Mouse (Mus musculus) 3134 (cell line): Measurements from ENCODE around the gene Tmem44.

Experiments used
- DNase-seq: peaks from one replicate; pipeline ENCODE4 v3.0.0-alpha.2; 2011; ENCODE audit warnings: low spot score; ENCODE audit not compliant: insufficient read length; ENCODE audit errors: extremely low read depth

Tmem44 gene

GRCm38 (mm10) chr16:30521147-30521546, 29.5 kb downstream of the Tmem44 start:
- no peak for DNase-seq

- peak; percentile 76 for DNase-seq
These were observed 30.2 kb downstream of the Tmem44 start for GRCm38 (mm10) chr16:30520361-30520823.

GRCm38 (mm10) chr16:30518635-30519034, 32.0 kb downstream of the Tmem44 start:
- peak; percentile 84 for DNase-seq

GRCm38 (mm10) chr16:30517666-30518283, 32.9 kb downstream of the Tmem44 start:
- peak; percentile 73 for DNase-seq

- DNase-seq = no peak
These were observed 33.6 kb downstream of the Tmem44 start for GRCm38 (mm10) chr16:30516993-30517392.

DNA sequence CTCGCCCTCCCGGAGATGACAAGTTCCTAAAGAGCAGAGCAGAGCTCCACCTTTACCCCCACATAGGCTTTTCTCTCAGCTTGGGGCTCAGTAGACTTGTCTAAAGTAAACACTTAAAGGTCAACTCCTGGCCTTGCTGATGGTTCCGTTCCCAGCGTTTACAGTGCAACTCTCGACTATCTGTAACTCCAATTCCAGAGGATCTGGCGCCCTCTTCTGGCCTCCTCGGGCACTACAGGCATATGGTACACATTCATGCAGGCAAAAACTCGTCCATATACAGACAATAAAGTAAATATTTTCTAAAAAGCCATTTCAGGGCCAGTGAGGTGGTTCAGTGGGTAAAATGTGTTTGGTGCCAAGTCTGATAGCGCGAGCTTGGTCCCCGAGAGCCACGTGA, 35.2 kb downstream of the Tmem44 start:
- DNase-seq = no peak

- DNase-seq = peak; percentile 99
These were observed 37.3 kb downstream of the Tmem44 start for GRCm38 (mm10) chr16:30513050-30514024.

DNA sequence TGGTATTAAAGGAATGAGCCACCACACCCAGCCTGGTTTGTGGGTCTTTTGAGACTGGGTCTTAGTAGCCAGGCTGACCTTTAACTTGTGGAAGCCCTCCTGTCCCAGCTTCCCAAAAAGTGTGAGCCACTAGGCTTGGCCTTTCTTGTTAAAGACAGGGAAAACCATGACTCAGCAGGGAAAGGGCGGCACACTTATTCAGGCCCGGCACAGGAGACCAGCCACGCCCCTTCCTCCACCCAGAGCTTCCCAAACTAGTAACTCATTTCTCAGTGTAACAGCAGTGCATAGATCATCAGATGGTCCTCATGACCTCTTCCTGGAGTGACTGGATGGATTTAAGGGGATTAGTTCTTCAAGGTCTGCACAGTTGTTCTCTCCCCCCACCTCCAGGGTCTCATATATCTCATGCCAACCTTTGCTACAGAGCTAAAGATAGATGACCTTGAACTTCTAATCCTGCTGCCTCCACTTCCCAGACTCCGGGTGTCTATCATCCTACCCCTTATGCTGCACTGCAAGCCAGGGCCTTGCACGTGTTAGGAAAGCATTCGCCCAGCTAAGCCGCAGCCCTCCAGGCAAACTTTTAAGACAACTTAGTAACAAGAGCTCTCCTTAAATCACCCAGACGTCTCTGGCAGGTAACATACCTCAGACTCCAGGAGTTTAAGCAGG, 38.1 kb downstream of the Tmem44 start:
- DNase-seq = peak; percentile 80

DNA sequence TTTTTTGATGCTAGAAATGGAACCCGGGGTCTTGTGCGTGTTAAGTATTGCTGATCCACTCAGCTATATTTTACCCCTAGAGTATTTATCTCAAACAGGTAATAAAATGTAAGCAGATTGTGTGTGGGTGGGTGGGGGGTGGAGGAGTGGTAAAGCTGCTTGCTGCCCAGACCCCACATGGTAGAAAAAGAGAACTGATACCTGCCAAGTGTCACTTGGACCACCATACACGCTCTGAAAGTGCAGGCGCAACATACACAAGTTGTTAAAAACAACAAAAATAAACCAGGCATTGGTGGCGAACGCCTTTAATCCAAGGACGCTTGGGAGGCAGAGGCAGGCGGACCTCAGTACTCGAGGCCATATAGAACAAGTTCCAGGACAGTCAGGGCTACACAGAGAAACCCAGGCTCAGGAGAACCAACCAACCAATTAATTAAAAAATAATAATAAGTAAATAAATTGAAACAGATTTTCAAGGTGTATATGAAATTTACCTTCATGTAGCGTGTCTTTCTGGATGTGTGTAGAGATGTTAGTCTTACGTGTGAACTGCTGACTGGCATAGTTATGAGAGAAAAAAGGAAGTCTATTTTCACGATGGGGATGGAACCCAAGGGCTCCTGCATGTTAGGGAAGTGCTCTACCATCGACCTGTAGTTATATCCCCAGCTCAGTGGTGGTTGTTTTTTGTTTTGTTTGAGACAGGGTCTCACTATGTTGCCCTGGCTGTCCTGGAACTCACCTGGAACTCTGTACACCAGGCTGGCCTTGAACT, 38.9 kb downstream of the Tmem44 start:
- DNase-seq = no peak

- DNase-seq = peak; percentile 88
These were observed 39.9 kb downstream of the Tmem44 start for GRCm38 (mm10) chr16:30510504-30511451.

- DNase-seq = no peak
These were observed 40.6 kb downstream of the Tmem44 start for GRCm38 (mm10) chr16:30510091-30510490.

DNA sequence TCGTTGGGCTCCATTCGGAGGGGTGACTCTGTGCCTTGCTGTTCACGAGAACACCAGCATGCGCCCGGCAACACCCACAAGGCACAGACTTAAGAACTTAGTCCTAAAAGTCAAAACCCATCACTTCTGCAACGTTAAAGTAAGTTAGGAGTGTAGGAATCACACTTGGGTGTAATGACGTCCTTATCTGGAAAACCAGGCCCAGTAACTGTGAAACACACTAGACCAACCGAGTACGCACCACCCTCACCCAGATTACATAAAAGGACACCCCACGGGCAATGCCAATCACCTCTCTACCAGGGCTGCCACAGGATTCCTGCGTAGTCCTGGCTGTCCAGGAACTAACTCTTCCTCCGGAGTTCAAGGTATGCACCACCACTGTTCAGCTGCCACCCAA, 41.3 kb downstream of the Tmem44 start:
- no peak for DNase-seq

- DNase-seq = no peak
These were observed 41.9 kb downstream of the Tmem44 start for GRCm38 (mm10) chr16:30508738-30509137.

DNA sequence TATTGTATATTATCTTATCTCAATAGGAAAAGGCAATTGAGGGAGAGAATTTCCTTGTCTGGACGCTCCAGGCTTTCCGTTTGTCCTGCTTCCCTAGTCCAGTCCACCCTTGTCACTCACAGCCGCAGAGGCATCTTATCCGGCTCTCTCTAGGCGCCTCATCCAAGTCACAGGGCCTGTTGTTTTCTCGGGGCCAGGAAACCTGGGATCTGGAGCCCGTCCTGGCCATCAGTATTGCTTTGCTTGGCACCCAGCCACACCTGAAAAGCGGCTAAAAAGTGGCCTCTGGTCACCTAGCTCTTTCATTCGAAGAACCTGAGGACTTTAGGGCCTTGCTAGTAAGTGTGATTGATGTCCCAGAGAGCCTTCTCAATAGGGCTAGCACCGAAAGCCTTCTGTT, 43.5 kb downstream of the Tmem44 start:
- no peak for DNase-seq

DNA sequence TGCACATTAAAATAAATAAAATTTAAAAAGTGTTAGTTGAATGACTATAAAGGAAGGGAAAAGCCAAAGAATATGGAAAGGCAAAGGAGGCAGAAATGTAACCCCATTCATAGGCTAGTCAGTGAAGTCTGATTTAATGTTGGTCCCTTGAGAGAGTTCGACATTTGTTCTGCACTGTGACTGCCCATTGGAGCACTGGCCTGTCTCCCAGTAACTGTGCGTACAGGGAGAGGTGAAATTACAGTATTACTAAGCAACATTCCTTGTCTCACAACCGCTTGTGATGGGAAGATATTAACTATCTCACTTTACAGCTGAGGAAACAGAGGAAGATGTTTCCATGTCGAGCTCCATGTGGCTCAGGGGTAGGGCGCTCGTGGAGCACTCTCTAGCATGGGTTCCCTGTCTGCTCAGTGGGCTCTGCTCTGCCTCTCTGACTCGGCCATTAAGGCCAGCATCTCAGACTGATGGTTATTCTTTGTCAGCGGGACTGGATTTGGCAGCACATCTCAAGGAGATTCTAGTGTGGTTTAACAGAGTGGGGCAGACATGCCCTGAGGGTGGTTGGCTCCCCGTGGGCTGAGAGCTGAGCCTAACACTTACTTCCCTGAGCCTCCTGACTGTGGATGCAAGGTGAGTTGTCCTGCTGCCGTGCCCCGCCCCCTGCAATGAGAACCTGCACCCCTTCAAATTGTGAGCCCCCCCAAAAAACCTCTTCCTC, 45.2 kb downstream of the Tmem44 start:
- DNase-seq = no peak

DNA sequence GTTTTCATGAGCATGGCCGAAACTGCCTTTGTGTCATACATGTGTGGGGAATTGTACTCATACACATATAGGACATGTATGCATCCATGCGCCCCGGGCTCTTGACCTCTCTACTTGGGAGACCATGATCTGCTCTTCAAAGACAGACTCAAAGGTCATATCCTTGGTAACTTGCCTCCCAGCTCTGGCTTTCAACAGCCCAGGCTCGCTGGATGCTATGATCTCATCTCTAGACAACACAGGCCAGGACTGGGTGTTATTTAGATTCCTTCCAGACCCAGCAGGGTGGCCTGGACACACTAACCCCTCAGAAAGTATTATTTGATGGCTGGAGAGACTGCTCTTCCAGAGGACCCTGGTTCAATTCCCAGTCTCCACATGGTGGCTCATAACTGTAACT, 45.8 kb downstream of the Tmem44 start:
- DNase-seq = no peak

GRCm38 (mm10) chr16:30503958-30504357, 46.7 kb downstream of the Tmem44 start:
- peak; percentile 76 for DNase-seq

GRCm38 (mm10) chr16:30502221-30502891, 48.3 kb downstream of the Tmem44 start:
- DNase-seq = peak; percentile 88
